Mouse (Mus musculus): ENCODE results near the gene Xrcc3. TPM values are rescaled to one million over a fixed set of nuclear protein-coding genes. Genes with fewer than 3 reads are reported as not detected.

Xrcc3 gene
- polyA plus RNA-seq, 1 experiment, result 4.8 TPM

DNA sequence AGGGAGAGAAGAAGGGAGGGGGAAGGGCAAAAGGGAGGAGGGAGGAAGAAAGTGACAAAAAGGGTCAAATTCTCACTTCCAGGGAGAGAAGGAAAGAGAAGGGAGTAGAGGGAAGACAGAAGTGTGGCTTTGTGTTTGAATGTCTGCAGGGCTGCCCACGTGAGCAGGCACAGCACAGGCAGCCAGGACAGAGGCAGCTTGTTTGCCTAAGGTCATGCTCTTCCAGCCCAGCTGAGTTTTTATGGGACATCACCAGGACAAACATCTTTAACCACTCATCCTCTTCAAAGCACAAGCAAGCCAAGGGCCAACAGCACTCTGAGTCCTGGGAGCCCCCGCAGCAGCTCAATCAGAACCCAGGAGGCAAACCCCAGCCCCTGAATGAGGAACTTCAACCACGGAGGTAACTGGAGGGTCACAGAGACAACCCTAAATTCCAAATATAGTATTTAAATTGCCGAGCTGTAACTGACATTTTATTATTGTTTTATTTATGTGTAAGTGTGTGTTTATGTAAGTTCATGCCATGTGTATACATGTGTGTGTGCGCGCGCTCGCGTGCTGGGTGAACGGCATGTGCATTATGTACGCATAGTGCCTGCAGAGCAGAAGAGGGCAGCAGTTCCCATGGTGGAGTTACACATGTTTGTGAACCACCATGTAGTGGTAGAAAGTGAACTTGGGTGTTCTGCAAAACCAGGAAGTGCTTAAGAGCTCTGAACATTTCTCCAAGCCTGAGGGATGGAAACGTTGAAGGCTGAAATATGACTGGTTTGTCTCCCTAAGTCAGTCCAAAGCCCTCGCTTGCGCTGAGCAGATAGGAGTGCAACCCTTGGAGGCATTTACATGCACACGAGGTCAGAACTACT, 29.1 kb upstream of the Xrcc3 start:
- TF ChIP-seq MYOG (IDR thresholded peaks at IDR 0.05; ENCODE audit: control insufficient read depth, extremely low read depth, insufficient read length) (no peak), FOSL1 (IDR thresholded peaks at IDR 0.05; ENCODE audit: insufficient read depth, low read length, poor library complexity, severe bottlenecking) (no peak), USF1 (IDR thresholded peaks at IDR 0.05; ENCODE audit: low read depth) (no peak), MYOD1 (IDR thresholded peaks at IDR 0.05; ENCODE audit: control insufficient read depth, insufficient read length, low read depth) (no peak), MAX (IDR thresholded peaks at IDR 0.05) (no peak), CTCF (IDR thresholded peaks at IDR 0.05; ENCODE audit: control insufficient read depth, insufficient read depth, insufficient read length) (no peak), CEBPB (IDR thresholded peaks at IDR 0.05; ENCODE audit: low read depth) (no peak)
- H3K79me3 ChIP-seq (ENCODE audit: low read depth), result no peaks in the 10 kb centered on the region
- H3K79me2 ChIP-seq (ENCODE audit: control insufficient read depth, insufficient read depth), result no peaks in the 10 kb centered on the region
- H3K4me3 ChIP-seq (ENCODE audit: insufficient read depth, poor library complexity, severe bottlenecking), result no peak overlapping the region
- H3ac ChIP-seq (ENCODE audit: control insufficient read depth, insufficient read length, low read depth), result no peak overlapping the region
- H3K27me3 ChIP-seq (ENCODE audit: control insufficient read depth, insufficient read depth, insufficient read length), result no peaks in the 10 kb centered on the region
- peaks cover 3% of the 10 kb centered on the region for H3K36me3 ChIP-seq (ENCODE audit: control insufficient read depth, insufficient read depth)

- H3K36me3 ChIP-seq (ENCODE audit: control insufficient read depth, insufficient read depth), result peaks cover 13% of the 10 kb centered on the region
- H3K79me2 ChIP-seq (ENCODE audit: control insufficient read depth, insufficient read depth), result no peaks in the 10 kb centered on the region
- no peak for TF ChIP-seq CEBPB (IDR thresholded peaks at IDR 0.05; ENCODE audit: low read depth)
- TF ChIP-seq MAX (IDR thresholded peaks at IDR 0.05), result no peak
- no peak for TF ChIP-seq MYOG (IDR thresholded peaks at IDR 0.05; ENCODE audit: control insufficient read depth, extremely low read depth, insufficient read length)
- TF ChIP-seq CTCF (IDR thresholded peaks at IDR 0.05; ENCODE audit: control insufficient read depth, insufficient read depth, insufficient read length), result no peak
- TF ChIP-seq MYOD1 (IDR thresholded peaks at IDR 0.05; ENCODE audit: control insufficient read depth, insufficient read length, low read depth), result no peak
- TF ChIP-seq FOSL1 (IDR thresholded peaks at IDR 0.05; ENCODE audit: insufficient read depth, low read length, poor library complexity, severe bottlenecking), result no peak
- no peak for TF ChIP-seq USF1 (IDR thresholded peaks at IDR 0.05; ENCODE audit: low read depth)
- H3K4me3 ChIP-seq (ENCODE audit: insufficient read depth, poor library complexity, severe bottlenecking), result no peak overlapping the region
- H3K79me3 ChIP-seq (ENCODE audit: low read depth), result no peaks in the 10 kb centered on the region
- no peak overlapping the region for H3ac ChIP-seq (ENCODE audit: control insufficient read depth, insufficient read length, low read depth)
- H3K27me3 ChIP-seq (ENCODE audit: control insufficient read depth, insufficient read depth, insufficient read length), result no peaks in the 10 kb centered on the region
These were observed 19.8 kb upstream of the Xrcc3 start for GRCm38 (mm10) chr12:111833457-111833856.

- no peaks in the 10 kb centered on the region for H3K79me3 ChIP-seq (ENCODE audit: low read depth)
- no peaks in the 10 kb centered on the region for H3K27me3 ChIP-seq (ENCODE audit: control insufficient read depth, insufficient read depth, insufficient read length)
- H3K79me2 ChIP-seq (ENCODE audit: control insufficient read depth, insufficient read depth), result no peaks in the 10 kb centered on the region
- H3K4me3 ChIP-seq (ENCODE audit: insufficient read depth, poor library complexity, severe bottlenecking), result no peak overlapping the region
- no peak overlapping the region for H3ac ChIP-seq (ENCODE audit: control insufficient read depth, insufficient read length, low read depth)
- peaks cover 21% of the 10 kb centered on the region for H3K36me3 ChIP-seq (ENCODE audit: control insufficient read depth, insufficient read depth)
- TF ChIP-seq MAX (IDR thresholded peaks at IDR 0.05) (no peak), USF1 (IDR thresholded peaks at IDR 0.05; ENCODE audit: low read depth) (no peak), MYOG (IDR thresholded peaks at IDR 0.05; ENCODE audit: control insufficient read depth, extremely low read depth, insufficient read length) (no peak), FOSL1 (IDR thresholded peaks at IDR 0.05; ENCODE audit: insufficient read depth, low read length, poor library complexity, severe bottlenecking) (no peak), CTCF (IDR thresholded peaks at IDR 0.05; ENCODE audit: control insufficient read depth, insufficient read depth, insufficient read length) (no peak), CEBPB (IDR thresholded peaks at IDR 0.05; ENCODE audit: low read depth) (no peak), MYOD1 (IDR thresholded peaks at IDR 0.05; ENCODE audit: control insufficient read depth, insufficient read length, low read depth) (no peak)
These were observed 19.0 kb upstream of the Xrcc3 start for GRCm38 (mm10) chr12:111832643-111833042.

DNA sequence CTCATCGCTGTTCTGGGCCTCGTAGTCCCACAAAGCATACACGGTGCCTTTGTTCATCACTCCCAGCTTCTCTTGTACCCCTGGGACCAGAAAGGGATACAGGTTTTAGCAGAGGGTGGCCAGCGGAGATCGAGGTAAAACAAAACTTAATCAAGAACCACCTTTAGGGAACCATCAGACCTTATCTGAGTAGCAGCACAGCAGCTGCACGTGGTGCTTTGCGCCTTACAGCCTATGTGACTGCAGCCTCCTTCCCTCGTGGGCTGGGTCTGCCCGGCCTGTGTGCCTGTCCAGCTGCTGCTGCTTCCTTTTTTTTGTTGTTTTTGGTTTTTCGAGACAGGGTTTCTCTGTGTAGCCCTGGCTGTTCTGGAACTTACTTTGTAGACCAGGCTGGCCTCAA, 16.7 kb upstream of the Xrcc3 start:
- TF ChIP-seq CTCF (IDR thresholded peaks at IDR 0.05; ENCODE audit: control insufficient read depth, insufficient read depth, insufficient read length) (no peak), CEBPB (IDR thresholded peaks at IDR 0.05; ENCODE audit: low read depth) (no peak), FOSL1 (IDR thresholded peaks at IDR 0.05; ENCODE audit: insufficient read depth, low read length, poor library complexity, severe bottlenecking) (no peak), MAX (IDR thresholded peaks at IDR 0.05) (no peak), USF1 (IDR thresholded peaks at IDR 0.05; ENCODE audit: low read depth) (no peak), MYOD1 (IDR thresholded peaks at IDR 0.05; ENCODE audit: control insufficient read depth, insufficient read length, low read depth) (no peak), MYOG (IDR thresholded peaks at IDR 0.05; ENCODE audit: control insufficient read depth, extremely low read depth, insufficient read length) (no peak)
- Histone ChIP-seq H3ac (ENCODE audit: control insufficient read depth, insufficient read length, low read depth) (no peak overlapping the region), H3K27me3 (ENCODE audit: control insufficient read depth, insufficient read depth, insufficient read length) (no peaks in the 10 kb centered on the region), H3K79me3 (ENCODE audit: low read depth) (no peaks in the 10 kb centered on the region), H3K36me3 (ENCODE audit: control insufficient read depth, insufficient read depth) (peaks cover 32% of the 10 kb centered on the region), H3K79me2 (ENCODE audit: control insufficient read depth, insufficient read depth) (no peaks in the 10 kb centered on the region), H3K4me3 (ENCODE audit: insufficient read depth, poor library complexity, severe bottlenecking) (no peak overlapping the region)

- peaks cover 36% of the 10 kb centered on the region for H3K36me3 ChIP-seq (ENCODE audit: control insufficient read depth, insufficient read depth)
These were observed 16.3 kb upstream of the Xrcc3 start for GRCm38 (mm10) chr12:111829954-111830353.

More at GRCm38 (mm10) chr12:111829954-111830353, 16.3 kb upstream of the Xrcc3 start:
- H3ac ChIP-seq (ENCODE audit: control insufficient read depth, insufficient read length, low read depth), result no peak overlapping the region
- no peak overlapping the region for H3K4me3 ChIP-seq (ENCODE audit: insufficient read depth, poor library complexity, severe bottlenecking)
- H3K79me2 ChIP-seq (ENCODE audit: control insufficient read depth, insufficient read depth), result no peaks in the 10 kb centered on the region
- H3K27me3 ChIP-seq (ENCODE audit: control insufficient read depth, insufficient read depth, insufficient read length), result no peaks in the 10 kb centered on the region
- H3K79me3 ChIP-seq (ENCODE audit: low read depth), result no peaks in the 10 kb centered on the region
- TF ChIP-seq CEBPB (IDR thresholded peaks at IDR 0.05; ENCODE audit: low read depth) (no peak), CTCF (IDR thresholded peaks at IDR 0.05; ENCODE audit: control insufficient read depth, insufficient read depth, insufficient read length) (no peak), MAX (IDR thresholded peaks at IDR 0.05) (no peak), FOSL1 (IDR thresholded peaks at IDR 0.05; ENCODE audit: insufficient read depth, low read length, poor library complexity, severe bottlenecking) (no peak), MYOG (IDR thresholded peaks at IDR 0.05; ENCODE audit: control insufficient read depth, extremely low read depth, insufficient read length) (no peak), MYOD1 (IDR thresholded peaks at IDR 0.05; ENCODE audit: control insufficient read depth, insufficient read length, low read depth) (no peak), USF1 (IDR thresholded peaks at IDR 0.05; ENCODE audit: low read depth) (no peak)

Data from C2C12 (cell line).